In the genomic region with DNA sequence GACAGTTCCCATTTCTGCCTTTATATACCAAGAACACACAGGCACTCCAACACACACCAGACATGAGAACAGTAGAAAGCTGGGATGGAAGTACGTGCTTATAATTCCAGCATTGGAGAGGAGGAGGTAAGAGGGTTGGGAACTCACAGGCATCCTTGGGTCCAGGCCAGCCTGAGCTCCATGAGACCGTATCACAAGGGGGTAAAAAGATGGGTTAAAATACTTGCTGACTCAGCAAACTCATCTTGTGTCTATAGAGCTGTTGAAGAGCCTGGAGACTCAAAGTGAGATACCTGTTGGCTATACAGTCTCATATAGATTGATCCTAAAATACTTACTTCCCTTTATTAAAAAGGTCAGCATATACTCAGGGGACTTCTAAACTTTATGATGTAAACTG, we compare ENCODE assay signal across 11 mouse cellular contexts. TPM values are rescaled to one million over a fixed set of nuclear protein-coding genes. Genes with fewer than 3 reads are reported as not detected.
DNase-seq lines count a peak whose midpoint lies in the region; ATAC-seq and TF ChIP-seq lines count a peak whose summit lies in the region.
"Had no signal": no experiment of that assay in that cellular context is flagged by ENCODE, and none has a peak within 500 bp of the region (broad histone marks: within the 10 kb centered on the region; RNA-seq: fewer than 3 reads in every experiment).

No protein-coding gene starts in this region.

- no peak for TF ChIP-seq RAD21 in CH12.LX (IDR thresholded peaks at IDR 0.05; ENCODE audit: low read depth, low read length)

- no peak for TF ChIP-seq POLR2A in CH12.LX (IDR thresholded peaks at IDR 0.05; ENCODE audit: low read depth, low read length)

- no peaks in the 10 kb centered on the region for H3K9me3 ChIP-seq in forebrain, embryonic 10.5 days
- H3K9me3 ChIP-seq in forebrain, embryonic 16.5 days (ENCODE audit: control insufficient read depth, low read length) = no peaks in the 10 kb centered on the region
- H3K9me3 ChIP-seq in CH12.LX (replicated peaks; ENCODE audit: low read length) = no peaks in the 10 kb centered on the region
- H3K9me3 ChIP-seq in forebrain, postnatal 0 days (ENCODE audit: low read length) = no peaks in the 10 kb centered on the region
- no peaks in the 10 kb centered on the region for H3K9me3 ChIP-seq in midbrain, embryonic 10.5 days (replicated peaks)

- DNase-seq in forebrain, embryonic 10.5 days (ENCODE audit: extremely low spot score, low spot score) = no peak
- DNase-seq in CH12.LX (ENCODE audit: extremely low read depth) = no peak
- DNase-seq in forebrain, postnatal 0 days = no peak
- no peak for DNase-seq in midbrain, embryonic 10.5 days (ENCODE audit: low spot score)
- DNase-seq in layer of hippocampus, postnatal 14 days (ENCODE audit: low spot score in 2 of 2) = no peak
- DNase-seq in thymus, postnatal 36 days = no peak
- DNase-seq in embryo, embryonic 9.5 days (ENCODE audit: extremely low spot score) = no peak
- DNase-seq: adrenal gland, postnatal 14 days; heart, postnatal 14 days had no signal

- peak overlapping the region; percentile 85; the same call in 1 of the 2 replicates for H3K4me3 ChIP-seq in forebrain, embryonic 10.5 days
- H3K4me3 ChIP-seq in forebrain, embryonic 16.5 days (replicated peaks; ENCODE audit: low read length) = no peak overlapping the region
- peak overlapping the region in 1 of 3 experiments; percentile 77 for H3K4me3 ChIP-seq in CH12.LX (replicated peaks in 1 of 3; ENCODE audit: low read depth in 2 of 3, low read length in 2 of 3, poor library complexity in 1 of 3)
- no peak overlapping the region for H3K4me3 ChIP-seq in forebrain, postnatal 0 days (ENCODE audit: low read depth, low read length)
- peak overlapping the region; percentile 76 for H3K4me3 ChIP-seq in midbrain, embryonic 10.5 days

- peaks cover 21% of the 10 kb centered on the region for H3K4me1 ChIP-seq in forebrain, embryonic 10.5 days
- peaks cover 9% of the 10 kb centered on the region for H3K4me1 ChIP-seq in forebrain, embryonic 16.5 days (replicated peaks; ENCODE audit: control insufficient read depth, insufficient read depth, low read length)
- H3K4me1 ChIP-seq in CH12.LX (ENCODE audit: control insufficient read depth in 1 of 2, insufficient read depth in 2 of 2) = peaks cover 2 to 17% of the 10 kb centered on the region in 2 experiments; a peak in 3 of 4 replicates
- H3K4me1 ChIP-seq in forebrain, postnatal 0 days (ENCODE audit: insufficient read depth) = peaks cover 7% of the 10 kb centered on the region
- peaks cover 17% of the 10 kb centered on the region for H3K4me1 ChIP-seq in midbrain, embryonic 10.5 days

- no peak for TF ChIP-seq EP300 in CH12.LX (IDR thresholded peaks at IDR 0.05; ENCODE audit: low read length)

- H3K36me3 ChIP-seq in forebrain, embryonic 10.5 days (replicated peaks) = peaks cover 22% of the 10 kb centered on the region
- peaks cover 6% of the 10 kb centered on the region; the same call in 1 of the 2 replicates for H3K36me3 ChIP-seq in forebrain, embryonic 16.5 days (ENCODE audit: control insufficient read depth, insufficient read depth)
- H3K36me3 ChIP-seq in CH12.LX (replicated peaks in 1 of 2; ENCODE audit: control insufficient read depth in 1 of 2, insufficient read depth in 1 of 2, low read length in 1 of 2) = peaks cover 16 to 25% of the 10 kb centered on the region in 2 experiments
- peaks cover 16% of the 10 kb centered on the region for H3K36me3 ChIP-seq in forebrain, postnatal 0 days (ENCODE audit: insufficient read depth)
- peaks cover 23% of the 10 kb centered on the region for H3K36me3 ChIP-seq in midbrain, embryonic 10.5 days

- no peaks in the 10 kb centered on the region for H3K27me3 ChIP-seq in forebrain, embryonic 10.5 days (ENCODE audit: poor library complexity, severe bottlenecking)
- no peaks in the 10 kb centered on the region for H3K27me3 ChIP-seq in forebrain, embryonic 16.5 days (replicated peaks; ENCODE audit: control insufficient read depth, insufficient read depth, low read length)
- H3K27me3 ChIP-seq in CH12.LX (replicated peaks) = no peaks in the 10 kb centered on the region
- no peaks in the 10 kb centered on the region for H3K27me3 ChIP-seq in forebrain, postnatal 0 days (ENCODE audit: insufficient read depth, low read length)
- no peaks in the 10 kb centered on the region for H3K27me3 ChIP-seq in midbrain, embryonic 10.5 days (ENCODE audit: low read depth, poor library complexity, severe bottlenecking)

- H3K79me2 ChIP-seq in CH12.LX (replicated peaks; ENCODE audit: control insufficient read depth, extremely low read depth, insufficient read depth, poor library complexity, severe bottlenecking) = peaks cover 8% of the 10 kb centered on the region

- WGBS in forebrain, embryonic 10.5 days = 94% methylated on average over 2 of the region's 2 CpGs
- 83% methylated on average over 2 of the region's 2 CpGs for WGBS in forebrain, embryonic 16.5 days
- 90% methylated on average over 2 of the region's 2 CpGs for WGBS in forebrain, postnatal 0 days
- WGBS in midbrain, embryonic 10.5 days = 89% methylated on average over 2 of the region's 2 CpGs

- ATAC-seq in forebrain, embryonic 16.5 days = no peak
- no peak for ATAC-seq in forebrain, postnatal 0 days

- no peak for TF ChIP-seq CTCF in CH12.LX (conservative IDR thresholded peaks at IDR 0.05 in 1 of 2, IDR thresholded peaks at IDR 0.05 in 1 of 2; ENCODE audit: low read depth in 2 of 2, low read length in 2 of 2)
- TF ChIP-seq CTCF in forebrain, postnatal 0 days (IDR thresholded peaks at IDR 0.05; ENCODE audit: low read depth) = no peak

- H3K4me2 ChIP-seq in forebrain, embryonic 16.5 days (ENCODE audit: low read length) = no peak overlapping the region
- H3K4me2 ChIP-seq in CH12.LX (ENCODE audit: insufficient read depth, low read depth, poor library complexity, severe bottlenecking) = peak overlapping the region; percentile 79
- H3K4me2 ChIP-seq in forebrain, postnatal 0 days (ENCODE audit: low read depth) = peak overlapping the region; percentile 68; the same call in 1 of the 2 replicates

- dilution Hi-C loops in CH12.LX (cut with MboI; ENCODE audit: extremely low pct_ligation_motif_present, extremely low pct_unique_long_range_greater_than_20kb, low sequenced_read_pairs) = no loop called here

- H3K9ac ChIP-seq in forebrain, embryonic 16.5 days (replicated peaks; ENCODE audit: low read depth, low read length) = no peak overlapping the region
- H3K9ac ChIP-seq in CH12.LX (ENCODE audit: insufficient read depth, low read depth) = peak overlapping the region; percentile 89; the same call in 1 of the 2 replicates
- H3K9ac ChIP-seq in forebrain, postnatal 0 days = no peak overlapping the region

- in situ Hi-C loops in CH12.LX (cut with MboI; ENCODE audit: low pct_ligation_motif_present, low pct_unique_long_range_greater_than_20kb, low sequenced_read_pairs) = loop anchor here (5.0 kb wide), 1 partner anchor 45 kb away; the partner anchor contains the start of gene Trim69

- H3K27ac ChIP-seq in forebrain, embryonic 10.5 days = peak overlapping the region; percentile 98; the same call in 1 of the 2 replicates
- H3K27ac ChIP-seq in forebrain, embryonic 16.5 days (ENCODE audit: low read length) = no peak overlapping the region
- H3K27ac ChIP-seq in CH12.LX (ENCODE audit: insufficient read depth, low read depth) = no peak overlapping the region
- no peak overlapping the region for H3K27ac ChIP-seq in forebrain, postnatal 0 days (ENCODE audit: low read depth, low read length)
- no peak overlapping the region for H3K27ac ChIP-seq in midbrain, embryonic 10.5 days (replicated peaks)

TF ChIP-seq in CH12.LX, 34 proteins besides CTCF, POLR2A, EP300 and RAD21:
- TF ChIP-seq MAFK (IDR thresholded peaks at IDR 0.05; ENCODE audit: insufficient replicate concordance, low read length) (peak; percentile 99), JUND (conservative IDR thresholded peaks at IDR 0.05; ENCODE audit: low read depth, low read length) (no peak), ZC3H11A (IDR thresholded peaks at IDR 0.05; ENCODE audit: low read depth, low read length) (no peak), JUN (IDR thresholded peaks at IDR 0.05; ENCODE audit: insufficient read depth, low read depth, low read length) (no peak), SMC3 (IDR thresholded peaks at IDR 0.05; ENCODE audit: low read depth, low read length) (no peak)

RNA-seq across cellular contexts. Expression of gene Spg11, which starts 1.3 kb away (rescaled TPM):
- 13.5 and 13.6 TPM in 2 replicates for polyA plus RNA-seq in forebrain, embryonic 10.5 days (2016; fragmentation: Nextera tagmentation; extraction: Ambion mirVana)
- 8.6 and 8.8 TPM in 2 replicates for polyA plus RNA-seq in forebrain, embryonic 16.5 days (2015; fragmentation: Nextera tagmentation; extraction: Ambion mirVana)
- total RNA-seq in CH12.LX (2012; rRNA removed) (9.7 and 11.4 TPM in 2 replicates), CH12.LX (2014; rRNA removed) (6.0 and 7.5 TPM in 2 replicates)
- polyA plus RNA-seq in CH12.LX (2012; ENCODE audit: insufficient read length, low read depth) = 9.6 and 10.7 TPM in 2 replicates
- 18.3 and 22.7 TPM in 2 replicates for total RNA-seq in forebrain, postnatal 0 days (2014; rRNA removed)
- polyA plus RNA-seq in forebrain, postnatal 0 days (2015; fragmentation: Nextera tagmentation; extraction: Ambion mirVana) = 2.7 and 4.5 TPM in 2 replicates
- 10.7 and 11.8 TPM in 2 replicates for polyA plus RNA-seq in midbrain, embryonic 10.5 days (2016; fragmentation: Nextera tagmentation; extraction: Ambion mirVana)
- total RNA-seq in layer of hippocampus, postnatal 14 days (2021) = 10 to 100 TPM; 17.3 to 19.7 TPM

RNA-seq across cellular contexts. Expression of gene B2m, which starts 30.6 kb away (rescaled TPM):
- polyA plus RNA-seq in forebrain, embryonic 10.5 days (2016; fragmentation: Nextera tagmentation; extraction: Ambion mirVana) = 89.2 and 89.5 TPM in 2 replicates
- polyA plus RNA-seq in forebrain, embryonic 16.5 days (2015; fragmentation: Nextera tagmentation; extraction: Ambion mirVana) = 56.8 and 73.6 TPM in 2 replicates
- total RNA-seq in CH12.LX (2012; rRNA removed) (1,479 and 1,509 TPM in 2 replicates), CH12.LX (2014; rRNA removed) (1,782 and 1,954 TPM in 2 replicates)
- polyA plus RNA-seq in CH12.LX (2012; ENCODE audit: insufficient read length, low read depth) = 1,919 and 2,234 TPM in 2 replicates
- total RNA-seq in forebrain, postnatal 0 days (2014; rRNA removed) = 46.6 and 90.7 TPM in 2 replicates
- polyA plus RNA-seq in forebrain, postnatal 0 days (2015; fragmentation: Nextera tagmentation; extraction: Ambion mirVana) = 152 and 178 TPM in 2 replicates
- 101 and 106 TPM in 2 replicates for polyA plus RNA-seq in midbrain, embryonic 10.5 days (2016; fragmentation: Nextera tagmentation; extraction: Ambion mirVana)
- total RNA-seq in layer of hippocampus, postnatal 14 days (2021) = 10 to 100 TPM; 70.8 to 93.3 TPM

RNA-seq across cellular contexts. Expression of gene Trim69, which starts 43.6 kb away (rescaled TPM):
- 0.09 TPM in 1 of 2 replicates, not detected in the other for polyA plus RNA-seq in forebrain, embryonic 10.5 days (2016; fragmentation: Nextera tagmentation; extraction: Ambion mirVana)
- not detected in 2 replicates for polyA plus RNA-seq in forebrain, embryonic 16.5 days (2015; fragmentation: Nextera tagmentation; extraction: Ambion mirVana)
- total RNA-seq in CH12.LX (2012; rRNA removed) (0.08 and 0.13 TPM in 2 replicates), CH12.LX (2014; rRNA removed) (0.24 and 0.26 TPM in 2 replicates)
- polyA plus RNA-seq in CH12.LX (2012; ENCODE audit: insufficient read length, low read depth) = 0.13 and 0.41 TPM in 2 replicates
- total RNA-seq in forebrain, postnatal 0 days (2014; rRNA removed) = not detected in 2 replicates
- not detected in 2 replicates for polyA plus RNA-seq in forebrain, postnatal 0 days (2015; fragmentation: Nextera tagmentation; extraction: Ambion mirVana)
- not detected in 2 replicates for polyA plus RNA-seq in midbrain, embryonic 10.5 days (2016; fragmentation: Nextera tagmentation; extraction: Ambion mirVana)
- not detected for total RNA-seq in layer of hippocampus, postnatal 14 days (2021)
- total RNA-seq: adrenal gland, postnatal 14 days; heart, postnatal 14 days; left cerebral cortex, adult 8-10 months had no signal

Comparison
In these comparisons a context has a peak if more than half of its experiments do, and no peak if none do; other contexts are left out.
1. H3K4me3 ChIP-seq: peak in forebrain, embryonic 10.5 days (single experiment) and midbrain, embryonic 10.5 days (single experiment); none in forebrain, embryonic 16.5 days (single experiment) and forebrain, postnatal 0 days (single experiment).
2. RNA of gene B2m, which starts 30.6 kb away (polyA plus RNA-seq): 1,919 to 2,234 TPM in CH12.LX; 152 to 178 TPM in forebrain, postnatal 0 days, 101 to 106 TPM in midbrain, embryonic 10.5 days, 89.2 to 89.5 TPM in forebrain, embryonic 10.5 days and 56.8 to 73.6 TPM in forebrain, embryonic 16.5 days; every median in the first group is over 10 times any median in the second.